Mouse (Mus musculus) B cell, adult 67 days (primary cell): ENCODE data around the gene Fam83d. TPM values are rescaled to one million over a fixed set of nuclear protein-coding genes. Genes with fewer than 3 reads are reported as not detected.

Source experiments
- total RNA-seq, 2 experiments: library from RNA; stranded (reverse); gene quantifications; 4 replicates each; pipeline ENCODE4 v1.2.4; 2023

Fam83d gene
- total RNA-seq = 1 to 10 TPM; 1.4 to 1.6 TPM

DNA sequence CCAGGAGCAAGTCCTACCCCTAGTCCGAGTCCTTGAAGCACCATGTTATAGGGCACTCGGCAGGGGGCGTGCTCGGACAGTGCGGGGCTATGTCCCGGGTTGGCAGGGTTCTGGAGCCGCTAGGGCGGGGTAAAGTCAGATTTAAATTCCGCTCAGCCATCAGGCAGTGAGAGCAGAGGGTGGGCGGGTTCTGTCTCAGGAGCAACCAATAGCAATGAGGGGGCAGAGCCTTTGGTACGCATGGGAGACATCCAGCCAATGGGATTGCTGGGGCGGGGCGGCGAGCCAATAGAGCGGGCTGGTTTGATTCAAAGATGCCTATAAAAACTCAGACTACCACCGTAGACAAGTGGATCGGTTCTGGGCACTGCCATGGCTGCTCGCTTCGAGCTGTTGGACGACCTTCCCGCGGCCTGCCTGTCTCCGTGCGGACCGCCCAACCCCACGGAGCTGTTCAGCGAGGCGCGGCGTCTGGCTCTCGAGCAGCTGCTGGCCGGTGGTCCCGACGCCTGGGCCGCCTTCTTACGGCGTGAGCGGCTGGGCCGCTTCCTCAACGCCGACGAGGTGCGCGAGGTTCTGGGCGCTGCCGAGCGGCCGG is at the start of gene Fam83d:
TSS of gene Fam83d (plus strand) at position 352 of the 598 bp plus-strand sequence.

DNA sequence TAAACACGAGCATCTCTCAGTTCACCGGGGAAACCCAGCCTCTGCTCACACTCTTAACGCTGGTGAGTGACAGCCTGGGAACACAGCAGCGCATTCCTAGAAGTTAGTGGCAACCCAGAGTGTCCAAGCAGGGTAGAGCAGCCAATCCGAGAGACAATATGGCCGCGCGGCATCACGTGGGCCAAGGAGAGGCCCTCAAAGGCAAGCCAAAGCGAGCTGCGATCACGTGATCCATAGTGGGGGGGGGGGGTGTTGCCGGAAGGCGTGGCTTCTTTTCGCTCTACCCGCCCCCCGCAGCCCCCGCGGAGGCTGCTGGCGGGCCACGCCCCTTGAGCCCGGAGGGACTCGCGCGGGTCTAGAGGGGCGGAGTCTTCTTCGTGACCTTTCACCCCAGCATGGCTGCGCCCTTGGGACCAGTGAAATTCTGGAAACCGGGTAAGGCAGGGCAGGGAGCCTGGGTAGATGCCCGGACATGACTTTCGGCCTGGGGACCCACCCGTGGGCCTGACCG is 26.7 kb downstream of the Fam83d start, which contains the start of gene Dhx35:
TSS of gene Dhx35 (plus strand) at position 314 of the 511 bp plus-strand sequence.

Other genes starting within 250 kb of the Fam83d start
- under 1 TPM in 1 of 2 experiments, not detected in 1; 0.39 TPM for gene Slc32a1, start 157.3 kb upstream of the Fam83d start, total RNA-seq
- gene Actr5, start 143.2 kb upstream of the Fam83d start, total RNA-seq = 10 to 100 TPM; 51.1 to 55.8 TPM
- 100 to 1,000 TPM; 170 to 198 TPM for gene Ppp1r16b, start 102.7 kb upstream of the Fam83d start, total RNA-seq
- 10 to 100 TPM; 33.0 to 40.5 TPM for gene Dhx35, start 26.7 kb downstream of the Fam83d start, total RNA-seq